Mouse (Mus musculus) stomach, postnatal 0 days (tissue): Measurements from ENCODE around the gene Ggt1.

Experiments
- CTCF ChIP-seq: IDR thresholded peaks from 2 replicates; pipeline ENCODE4 v1.5.1; 2016; ENCODE audit warnings: antibody characterized with exemption, low read depth, mild to moderate bottlenecking, moderate library complexity
- EP300 ChIP-seq: optimal IDR thresholded peaks from 2 replicates; pipeline ENCODE3; 2016; ENCODE audit warnings: antibody characterized with exemption

DNA sequence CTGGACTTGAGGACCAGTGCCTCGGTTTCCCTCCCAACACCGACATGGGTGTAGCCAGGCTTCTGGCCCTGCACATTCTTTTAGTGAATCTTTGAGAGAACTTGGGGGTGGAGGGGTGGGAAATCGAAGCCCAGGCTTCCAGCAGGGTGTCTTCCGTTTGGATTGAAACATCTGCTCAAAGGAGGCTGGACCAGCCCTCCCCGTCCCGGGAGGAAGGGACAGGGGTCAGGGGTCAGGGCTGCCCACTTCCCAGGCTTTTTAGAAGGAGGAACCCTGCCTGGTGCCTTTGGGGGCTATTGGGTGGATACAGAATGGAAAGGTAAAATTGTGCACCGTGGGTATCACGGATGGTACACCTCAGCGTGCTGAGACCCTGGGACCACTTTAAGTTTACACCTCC lies 10.5 kb downstream of the Ggt1 start:
- TF ChIP-seq CTCF (no peak), EP300 (no peak)
